Mouse (Mus musculus): ENCODE results near the gene Rpl28.

GRCm38 (mm10) chr7:4793674-4794073 lies 1.0 kb downstream of the Rpl28 start:
- TF ChIP-seq POLR2A (IDR thresholded peaks at IDR 0.05; ENCODE audit: extremely low read depth, insufficient read depth, low read length) = no peak
- TF ChIP-seq CTCF (IDR thresholded peaks at IDR 0.05; ENCODE audit: low read depth, low read length) = no peak
